Mouse (Mus musculus) liver, embryonic 15.5 days (tissue): ENCODE results near the gene Gm11627. TPM values are rescaled to one million over a fixed set of nuclear protein-coding genes. Genes with fewer than 3 reads are reported as not detected.
A peak's percentile ranks its signal among the peaks of the same experiment; 100 is the strongest.
"Not testable (repeated sequence)": the region's sequence is repeated elsewhere in the genome, so short reads cannot be mapped to it uniquely, and the experiment has no call there.

ENCODE experiments used
- ATAC-seq: fragments of 200-750 bp; cut with Nextera tagmentation; 2 replicates; pipeline ENCODE4 v1.8.0; 2017; ENCODE audit warnings: moderate number of reproducible peaks, mild to moderate bottlenecking, moderate library complexity; ENCODE audit not compliant: insufficient read depth
- H3K27ac ChIP-seq: fragments of 300-500 bp; sonication (generic); replicated peaks from 2 replicates; pipeline ENCODE4 v1.5.1; 2015; ENCODE audit warnings: mild to moderate bottlenecking, inconsistent platforms
- H3K27me3 ChIP-seq: fragments of 300-500 bp; sonication (generic); 2 replicates; pipeline ENCODE4 v1.6.1; 2015; ENCODE audit warnings: mild to moderate bottlenecking, inconsistent platforms
- H3K36me3 ChIP-seq: fragments of 300-500 bp; sonication (generic); replicated peaks from 2 replicates; pipeline ENCODE4 v1.6.1; 2015; ENCODE audit warnings: moderate library complexity, mild to moderate bottlenecking, inconsistent platforms
- H3K4me1 ChIP-seq: fragments of 300-500 bp; sonication (generic); replicated peaks from 2 replicates; pipeline ENCODE4 v1.6.1; 2015; ENCODE audit warnings: inconsistent platforms
- H3K4me2 ChIP-seq: fragments of 300-500 bp; sonication (generic); 2 replicates; pipeline ENCODE4 v1.6.1; 2015; ENCODE audit warnings: moderate library complexity, mild to moderate bottlenecking, inconsistent platforms
- H3K4me3 ChIP-seq: fragments of 300-500 bp; sonication (generic); replicated peaks from 2 replicates; pipeline ENCODE4 v1.5.1; 2015; ENCODE audit warnings: mild to moderate bottlenecking, inconsistent platforms
- H3K9ac ChIP-seq: fragments of 300-500 bp; sonication (generic); 2 replicates; pipeline ENCODE4 v1.6.1; 2015; ENCODE audit warnings: moderate library complexity, mild to moderate bottlenecking, inconsistent platforms
- H3K9me3 ChIP-seq: fragments of 300-500 bp; sonication (generic); replicated peaks from 2 replicates; pipeline ENCODE4 v1.6.1; 2016; ENCODE audit warnings: inconsistent platforms
- whole genome bisulfite sequencing: fragments of 180-500 bp; shearing (Covaris S2); methylation state at CpG from one replicate; pipeline ENCODE4 v1.1.7; 2015; ENCODE audit warnings: mixed read lengths; ENCODE audit not compliant: insufficient replicate concordance; 5-methylcytosine and 5-hydroxymethylcytosine counted together
- polyA plus RNA-seq: library from polyadenylated mRNA; unstranded; fragments of >200 nt; fragmentation: Nextera tagmentation; extraction: Ambion mirVana; gene quantifications from 2 replicates; pipeline ENCODE4 v1.2.1, GENCODE M21; 2015

Gm11627 gene
- polyA plus RNA-seq, 1 experiment from 2014 or later, result 0.29 TPM

- Histone ChIP-seq H3K36me3 (no peaks in the 10 kb centered on the region), H3K4me3 (peak overlapping the region; percentile 55), H3K9me3 (no peaks in the 10 kb centered on the region), H3K9ac (peak overlapping the region; percentile 63), H3K4me2 (peak overlapping the region; percentile 84), H3K4me1 (peaks cover 2% of the 10 kb centered on the region), H3K27me3 (peaks cover 18% of the 10 kb centered on the region), H3K27ac (no peak overlapping the region)
- ATAC-seq, result no peak
- WGBS, result 17% methylated on average over 18 of the region's 18 CpGs
Observed at GRCm38 (mm10) chr11:102572866-102573663, 6.2 kb downstream of the Gm11627 start.

- Histone ChIP-seq H3K4me1 (peaks cover 18% of the 10 kb centered on the region), H3K4me3 (no peak overlapping the region), H3K27ac (no peak overlapping the region), H3K27me3 (no peaks in the 10 kb centered on the region), H3K9ac (no peak overlapping the region), H3K36me3 (no peaks in the 10 kb centered on the region), H3K4me2 (no peak overlapping the region), H3K9me3 (no peaks in the 10 kb centered on the region)
- WGBS, result 50% methylated on average over 7 of the region's 7 CpGs
- ATAC-seq, result no peak
Observed at GRCm38 (mm10) chr11:102568756-102569377, 10.4 kb downstream of the Gm11627 start.

- Histone ChIP-seq H3K9me3 (no peaks in the 10 kb centered on the region), H3K9ac (no peak overlapping the region), H3K4me2 (no peak overlapping the region), H3K27ac (no peak overlapping the region), H3K27me3 (no peaks in the 10 kb centered on the region), H3K4me3 (no peak overlapping the region), H3K4me1 (peaks cover 18% of the 10 kb centered on the region), H3K36me3 (no peaks in the 10 kb centered on the region)
- 70% methylated on average over 12 of the region's 12 CpGs for WGBS
- no peak for ATAC-seq
Observed at GRCm38 (mm10) chr11:102568191-102568590, 11.1 kb downstream of the Gm11627 start.

GRCm38 (mm10) chr11:102567723-102568122, 11.5 kb downstream of the Gm11627 start:
- Histone ChIP-seq H3K27me3 (no peaks in the 10 kb centered on the region), H3K4me2 (no peak overlapping the region), H3K36me3 (no peaks in the 10 kb centered on the region), H3K4me1 (peaks cover 16% of the 10 kb centered on the region), H3K9ac (no peak overlapping the region), H3K9me3 (no peaks in the 10 kb centered on the region), H3K27ac (no peak overlapping the region), H3K4me3 (no peak overlapping the region)
- no peak for ATAC-seq
- WGBS, result 86% methylated on average over 15 of the region's 15 CpGs

GRCm38 (mm10) chr11:102567157-102567556, 12.1 kb downstream of the Gm11627 start:
- 74% methylated on average over 6 of the region's 6 CpGs for WGBS
- Histone ChIP-seq H3K27ac (no peak overlapping the region), H3K9me3 (no peaks in the 10 kb centered on the region), H3K4me2 (no peak overlapping the region), H3K27me3 (no peaks in the 10 kb centered on the region), H3K4me1 (peaks cover 16% of the 10 kb centered on the region), H3K36me3 (no peaks in the 10 kb centered on the region), H3K9ac (no peak overlapping the region), H3K4me3 (no peak overlapping the region)
- ATAC-seq, result no peak

- Histone ChIP-seq H3K9me3 (no peaks in the 10 kb centered on the region), H3K9ac (no peak overlapping the region), H3K4me1 (peaks cover 16% of the 10 kb centered on the region), H3K4me3 (no peak overlapping the region), H3K36me3 (no peaks in the 10 kb centered on the region), H3K4me2 (no peak overlapping the region), H3K27ac (no peak overlapping the region; the same call in 1 of the 2 replicates), H3K27me3 (no peaks in the 10 kb centered on the region)
- WGBS, result 89% methylated on average over 1 of the region's 1 CpGs
- ATAC-seq, result no peak
Observed at GRCm38 (mm10) chr11:102566290-102566689, 13.0 kb downstream of the Gm11627 start.

- peak; percentile 69 for ATAC-seq
- no peaks in the 10 kb centered on the region for H3K9me3 ChIP-seq
- peak overlapping the region; percentile 65 for H3K4me2 ChIP-seq
- peaks cover 16% of the 10 kb centered on the region for H3K4me1 ChIP-seq
- no peak overlapping the region for H3K9ac ChIP-seq
- H3K4me3 ChIP-seq, result 0 out of 2 replicates have a peak overlapping the region, but pooled peaks have one; percentile 2
- peak overlapping the region; percentile 80 for H3K27ac ChIP-seq
- H3K27me3 ChIP-seq, result no peaks in the 10 kb centered on the region
- no peaks in the 10 kb centered on the region for H3K36me3 ChIP-seq
Observed at GRCm38 (mm10) chr11:102565741-102566140, 13.5 kb downstream of the Gm11627 start.

- H3K4me2 ChIP-seq, result peak overlapping the region; percentile 65
- H3K36me3 ChIP-seq, H3K9ac ChIP-seq, H3K9me3 ChIP-seq, H3K27me3 ChIP-seq: not testable (repeated sequence)
- peak overlapping the region; percentile 80 for H3K27ac ChIP-seq
- peak; percentile 79 for ATAC-seq
- H3K4me1 ChIP-seq, result peaks cover 16% of the 10 kb centered on the region
- peak overlapping the region; percentile 23; the same call in 1 of the 2 replicates for H3K4me3 ChIP-seq
- 37% methylated on average over 14 of the region's 14 CpGs for WGBS
Observed at GRCm38 (mm10) chr11:102564952-102565671, 14.1 kb downstream of the Gm11627 start.

GRCm38 (mm10) chr11:102558704-102559103, 20.6 kb downstream of the Gm11627 start:
- WGBS, result 74% methylated on average over 5 of the region's 5 CpGs
- ATAC-seq, result no peak
- Histone ChIP-seq H3K36me3 (no peaks in the 10 kb centered on the region), H3K4me2 (no peak overlapping the region), H3K9me3 (no peaks in the 10 kb centered on the region), H3K4me3 (no peak overlapping the region), H3K9ac (no peak overlapping the region), H3K27me3 (no peaks in the 10 kb centered on the region), H3K27ac (no peak overlapping the region), H3K4me1 (peaks cover 17% of the 10 kb centered on the region)

GRCm38 (mm10) chr11:102557386-102557785, 21.9 kb downstream of the Gm11627 start:
- Histone ChIP-seq H3K9ac (no peak overlapping the region), H3K4me1 (peaks cover 19% of the 10 kb centered on the region), H3K27ac (no peak overlapping the region), H3K9me3 (no peaks in the 10 kb centered on the region), H3K36me3 (no peaks in the 10 kb centered on the region), H3K4me3 (no peak overlapping the region), H3K4me2 (no peak overlapping the region), H3K27me3 (no peaks in the 10 kb centered on the region)
- ATAC-seq, result no peak
- WGBS, result 67% methylated on average over 1 of the region's 1 CpGs

GRCm38 (mm10) chr11:102556716-102557074, 22.6 kb downstream of the Gm11627 start:
- ATAC-seq, result no peak
- WGBS, result 3% methylated on average over 3 of the region's 3 CpGs

More at GRCm38 (mm10) chr11:102556716-102557074, 22.6 kb downstream of the Gm11627 start:
- Histone ChIP-seq H3K9me3 (no peaks in the 10 kb centered on the region), H3K4me3 (peak overlapping the region; percentile 91), H3K36me3 (0 out of 2 replicates have a peak, but pooled peaks cover 5% of the 10 kb centered on the region), H3K27ac (peak overlapping the region; percentile 89), H3K4me1 (peaks cover 23% of the 10 kb centered on the region), H3K4me2 (peak overlapping the region; percentile 68), H3K27me3 (no peaks in the 10 kb centered on the region), H3K9ac (peak overlapping the region; percentile 98; the same call in 1 of the 2 replicates)
